Mouse (Mus musculus) liver, adult 10 weeks (tissue): Measurements from ENCODE around the gene Clec4b2. TPM values are rescaled to one million over a fixed set of nuclear protein-coding genes. Genes with fewer than 3 reads are reported as not detected.

Experiments
- polyA plus RNA-seq: library from polyadenylated mRNA; stranded (reverse); fragments of 350-450 nt; fragmentation: Illumina TruSeq; extraction: RNeasy Lipid Tissue Mini Kit (QIAGEN cat#74804); gene quantifications from one replicate; pipeline ENCODE4 v1.2.3, GENCODE M21; 2014; ENCODE audit warnings: low read depth, low replicate concordance

Gene Clec4b2
- polyA plus RNA-seq: not detected

DNA sequence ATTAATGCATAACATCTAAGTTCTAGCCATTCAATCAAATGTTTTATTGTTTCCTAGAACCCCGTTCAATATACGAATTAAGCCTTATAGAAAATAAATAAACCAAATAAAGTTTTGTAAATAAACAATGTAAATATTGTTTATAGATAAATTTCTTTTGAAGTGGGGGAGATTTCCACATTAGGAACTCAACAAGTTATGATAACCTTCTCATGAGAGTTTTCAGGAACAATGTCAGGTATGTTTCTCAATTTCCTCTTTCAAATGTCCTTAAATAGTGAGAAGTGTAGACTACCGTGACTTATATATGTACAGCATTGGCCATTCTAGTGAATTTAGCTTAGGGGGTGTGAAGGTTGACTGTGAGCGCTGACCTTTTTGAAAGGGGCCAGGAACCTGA lies at the start of gene Clec4b2:
Clec4b2 (plus strand) TSS at position 301 of the 400 bp plus-strand sequence.

DNA sequence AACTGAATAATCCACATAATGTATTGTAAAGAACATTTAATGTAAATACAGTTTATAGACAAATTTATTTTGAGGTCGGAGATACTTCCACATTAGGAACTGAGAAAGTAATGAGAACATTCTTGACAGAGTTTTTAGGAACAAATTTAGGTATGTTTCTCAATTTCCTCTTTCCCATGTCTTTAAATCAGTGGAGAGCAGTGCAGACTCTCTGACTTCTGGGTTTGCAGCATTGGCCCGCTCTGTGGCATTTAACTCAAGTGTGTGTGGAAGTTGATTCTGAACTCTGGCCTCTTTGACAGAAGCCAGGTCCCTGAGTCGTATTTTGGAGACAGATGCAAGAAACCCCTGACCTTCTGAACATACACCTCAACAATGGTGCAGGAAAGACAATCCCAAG lies 57.0 kb downstream of the Clec4b2 start, which contains the start of gene Clec4n:
Clec4n (plus strand) TSS at position 200 of the 400 bp plus-strand sequence.

Other genes starting within 250 kb of the Clec4b2 start
- 11.0 TPM for gene Clec4a3, start 220.4 kb upstream of the Clec4b2 start, polyA plus RNA-seq
- not detected for gene Clec4a4, start 182.5 kb upstream of the Clec4b2 start, polyA plus RNA-seq
- gene Clec4b1, start 122.9 kb upstream of the Clec4b2 start, polyA plus RNA-seq: 0.69 TPM
- 5.1 TPM for gene Clec4a2, start 66.5 kb upstream of the Clec4b2 start, polyA plus RNA-seq
- gene Clec4n, start 57.0 kb downstream of the Clec4b2 start, polyA plus RNA-seq: 5.1 TPM
- not detected for gene Clec4d, start 89.2 kb downstream of the Clec4b2 start, polyA plus RNA-seq
- 1.2 TPM for gene Clec4e, start 117.0 kb downstream of the Clec4b2 start, polyA plus RNA-seq
- gene Vmn2r19, start 135.4 kb downstream of the Clec4b2 start, polyA plus RNA-seq: not detected
- gene Vmn2r20, start 245.2 kb downstream of the Clec4b2 start, polyA plus RNA-seq: not detected